Mouse (Mus musculus): ENCODE data around the gene Plrg1.

Plrg1 gene

DNA sequence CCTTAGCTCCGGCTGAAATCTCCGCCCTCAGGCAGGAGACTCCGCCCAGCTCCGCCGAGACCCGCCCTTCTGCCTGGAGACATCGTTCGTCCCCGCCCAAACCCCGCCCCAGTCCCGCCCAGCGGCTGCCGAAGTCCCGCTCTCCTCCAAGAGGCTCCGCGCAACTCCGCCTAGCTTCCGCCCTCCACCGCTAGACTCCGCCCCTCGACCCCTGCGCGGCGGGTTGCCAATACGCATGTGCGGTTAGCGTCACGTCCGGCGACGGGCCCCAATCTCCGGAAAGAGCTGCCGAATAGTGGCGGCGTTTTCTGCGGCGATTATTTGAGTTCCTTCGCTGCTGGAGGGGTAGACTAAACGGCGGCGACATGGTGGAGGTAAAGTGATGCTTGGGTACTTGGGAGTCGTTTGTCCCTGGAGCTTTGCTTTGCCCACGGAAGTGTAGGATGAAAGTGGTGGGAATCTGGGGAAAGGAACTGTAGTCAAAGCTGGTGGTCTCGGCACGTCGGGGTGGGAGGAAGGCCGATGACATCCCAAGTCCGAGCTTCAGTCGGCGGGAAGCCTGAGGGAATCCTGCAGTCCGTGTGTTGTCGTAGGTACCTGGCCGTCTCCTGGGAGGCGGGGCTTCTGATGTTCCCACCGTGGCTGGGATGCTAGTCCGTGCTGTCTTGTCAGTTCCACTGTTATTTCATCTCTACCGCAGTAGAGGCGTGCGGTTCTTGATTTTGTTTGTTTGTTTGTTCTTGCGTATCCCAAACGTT lies at the start of gene Plrg1:
Plrg1 (plus strand) TSS at position 242 of the 758 bp plus-strand sequence.
- DNase-seq (ENCODE audit: low spot score in 2 of 2): peak; percentile 98 to 99

DNA sequence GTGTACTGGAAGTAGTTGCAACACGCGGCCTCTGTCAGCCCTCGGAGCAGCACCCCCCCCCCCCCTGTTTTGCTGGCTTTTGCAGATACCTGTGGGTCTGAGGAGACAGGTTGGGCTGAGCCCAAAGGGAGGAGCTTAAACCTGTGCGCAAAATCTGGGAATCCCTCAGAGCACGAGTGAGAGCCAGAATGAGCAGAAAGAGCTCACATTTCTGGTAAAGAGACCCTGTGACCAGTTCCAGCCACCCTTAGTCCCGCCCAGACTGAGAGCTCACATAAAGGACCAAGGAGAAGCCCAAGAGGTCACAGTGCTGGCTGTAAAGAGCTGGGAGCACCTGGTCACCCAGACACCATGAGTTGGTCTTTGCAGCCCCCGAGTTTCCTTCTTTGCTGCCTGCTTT lies 47.8 kb upstream of the Plrg1 start, which contains the start of gene Fgg:
Fgg (plus strand) TSS at position 168 of the 400 bp plus-strand sequence.
- no peak for DNase-seq (ENCODE audit: low spot score in 2 of 2)

DNA sequence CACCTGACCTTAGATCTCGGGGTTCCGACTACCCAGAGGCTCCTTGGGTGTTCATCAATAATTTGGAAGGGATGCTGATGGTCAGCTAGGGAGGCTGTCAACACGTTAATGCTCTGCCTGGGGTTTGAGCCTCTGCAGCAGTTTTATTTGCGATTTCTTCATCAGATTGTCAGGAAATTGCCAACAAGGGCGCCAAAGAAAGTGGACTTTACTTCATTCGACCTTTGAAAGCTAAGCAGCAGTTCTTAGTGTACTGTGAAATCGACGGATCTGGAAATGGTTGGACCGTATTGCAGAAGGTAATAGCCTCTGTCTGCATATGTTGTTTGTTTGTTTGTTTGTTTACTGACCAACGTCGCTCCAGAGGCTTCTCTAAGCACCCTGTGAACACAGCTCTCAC lies 45.0 kb upstream of the Plrg1 start:
- no peak for DNase-seq (ENCODE audit: low spot score in 2 of 2)

DNA sequence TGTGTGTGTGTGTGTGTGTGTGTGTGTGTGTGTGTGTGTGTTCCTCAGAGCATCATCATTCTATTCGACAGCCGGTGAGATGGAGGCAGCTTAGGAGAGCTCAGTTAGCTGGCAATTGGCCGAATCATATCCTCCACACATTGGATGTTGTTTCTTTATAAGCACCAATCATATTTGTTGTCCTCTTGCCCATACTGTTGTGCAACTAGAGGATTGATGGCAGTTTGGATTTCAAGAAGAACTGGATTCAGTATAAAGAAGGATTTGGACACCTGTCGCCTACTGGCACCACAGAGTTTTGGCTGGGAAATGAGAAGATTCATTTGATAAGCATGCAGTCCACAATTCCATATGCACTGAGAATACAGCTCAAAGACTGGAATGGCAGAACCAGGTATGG lies 44.2 kb upstream of the Plrg1 start:
- DNase-seq (ENCODE audit: low spot score in 2 of 2): no peak

DNA sequence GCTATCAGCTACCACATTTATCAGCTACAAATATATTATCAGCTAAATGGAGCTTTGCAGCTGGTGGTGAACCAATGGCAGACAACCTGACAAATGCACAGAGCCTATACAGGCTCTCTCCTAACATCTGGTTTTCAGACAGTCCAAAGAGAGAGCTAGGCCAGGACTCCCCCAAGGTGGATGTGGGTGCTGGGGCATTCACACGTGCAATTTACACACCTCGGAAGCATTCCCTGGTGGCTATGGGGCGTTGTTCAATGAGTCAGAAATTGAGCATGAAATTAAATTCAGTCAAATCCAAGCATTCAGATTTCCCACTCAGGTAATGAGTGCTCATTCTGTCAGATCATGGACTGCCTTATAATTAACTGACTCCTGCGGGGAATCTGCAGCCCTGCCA lies 43.8 kb upstream of the Plrg1 start:
- DNase-seq (ENCODE audit: low spot score in 2 of 2): no peak

DNA sequence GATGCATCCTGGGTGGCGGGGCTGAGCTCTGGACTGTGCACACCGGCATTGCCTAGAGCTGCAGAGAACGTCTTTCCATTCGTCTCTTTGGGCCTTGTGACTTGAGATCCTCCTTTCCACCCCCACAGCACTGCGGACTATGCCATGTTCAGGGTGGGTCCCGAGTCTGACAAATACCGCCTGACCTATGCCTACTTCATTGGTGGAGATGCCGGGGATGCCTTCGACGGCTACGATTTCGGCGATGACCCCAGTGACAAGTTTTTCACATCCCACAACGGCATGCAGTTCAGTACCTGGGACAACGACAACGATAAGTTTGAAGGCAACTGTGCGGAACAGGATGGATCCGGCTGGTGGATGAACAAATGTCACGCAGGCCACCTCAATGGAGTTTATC lies 42.7 kb upstream of the Plrg1 start:
- DNase-seq (ENCODE audit: low spot score in 2 of 2): no peak

DNA sequence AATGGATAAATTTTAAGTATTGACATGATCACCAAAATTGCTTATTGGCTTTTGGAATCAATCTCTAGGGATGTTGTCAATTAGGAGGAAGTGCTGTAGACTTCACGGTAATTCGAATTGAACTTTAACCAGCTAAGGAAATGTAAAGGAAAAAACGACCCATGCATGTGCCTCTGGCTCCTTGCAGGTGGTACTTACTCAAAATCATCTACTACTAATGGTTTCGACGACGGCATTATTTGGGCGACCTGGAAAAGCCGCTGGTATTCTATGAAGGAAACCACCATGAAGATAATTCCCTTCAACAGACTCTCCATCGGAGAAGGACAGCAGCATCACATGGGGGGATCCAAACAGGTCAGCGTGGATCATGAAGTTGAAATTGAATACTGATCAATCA lies 41.4 kb upstream of the Plrg1 start:
- no peak for DNase-seq (ENCODE audit: low spot score in 2 of 2)

DNA sequence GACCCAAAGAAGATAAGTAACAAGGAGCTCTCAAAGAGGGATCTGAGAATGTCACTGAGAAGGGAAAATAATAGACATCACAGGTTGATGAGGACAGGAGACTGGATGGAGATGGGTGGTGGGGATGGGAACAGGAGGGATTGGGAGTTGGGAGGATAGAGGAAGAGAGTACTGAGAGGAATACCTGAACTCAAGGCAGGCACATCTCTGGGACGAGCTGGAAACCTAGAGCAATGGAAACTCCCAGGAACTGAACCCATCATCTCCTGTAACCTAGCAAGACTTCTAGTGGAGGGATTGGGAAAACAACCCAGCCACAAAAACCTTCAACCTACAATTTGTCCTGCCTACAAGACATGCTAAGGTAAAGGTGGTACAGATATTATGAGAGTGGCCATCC lies 39.1 kb upstream of the Plrg1 start:
- no peak for DNase-seq (ENCODE audit: low spot score in 2 of 2)

DNA sequence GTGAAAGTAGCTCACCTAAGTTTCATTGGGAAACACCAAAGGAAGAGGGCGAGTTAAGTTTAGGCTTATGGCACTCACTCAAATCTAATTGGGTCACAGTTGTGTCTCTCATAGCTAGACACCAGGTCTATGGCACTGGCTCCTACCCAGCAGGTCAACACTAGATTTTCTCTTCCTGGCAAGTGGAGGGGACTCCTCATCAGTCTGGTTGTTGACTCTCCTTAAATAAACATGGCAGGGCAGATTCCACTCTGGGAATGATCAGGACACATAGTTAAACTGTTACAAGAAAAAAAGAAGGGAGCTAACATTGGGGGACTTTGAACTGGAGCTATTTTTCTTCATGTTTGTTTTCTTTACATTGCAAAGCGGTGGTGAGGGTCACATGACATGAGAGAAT lies 34.9 kb upstream of the Plrg1 start:
- DNase-seq (ENCODE audit: low spot score in 2 of 2): no peak

DNA sequence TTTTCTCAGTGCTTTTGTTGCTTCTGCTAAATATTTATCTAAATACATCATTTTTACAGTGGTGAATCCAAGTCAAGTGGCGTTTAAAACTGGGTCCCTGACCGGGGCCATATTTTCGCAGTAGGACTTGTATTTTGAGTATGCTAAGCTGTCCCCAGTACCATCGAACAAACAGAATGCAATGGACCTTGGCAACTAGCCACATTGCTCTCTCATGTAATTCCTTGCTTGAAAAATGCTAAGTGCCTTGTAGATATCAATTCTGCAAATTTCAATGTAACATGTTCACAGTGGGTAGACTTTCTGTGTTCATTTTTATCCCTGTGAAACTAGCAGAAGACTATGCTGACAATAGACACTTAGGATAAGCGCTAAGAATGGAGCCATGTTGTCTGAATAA lies 34.1 kb upstream of the Plrg1 start:
- no peak for DNase-seq (ENCODE audit: low spot score in 2 of 2)

DNA sequence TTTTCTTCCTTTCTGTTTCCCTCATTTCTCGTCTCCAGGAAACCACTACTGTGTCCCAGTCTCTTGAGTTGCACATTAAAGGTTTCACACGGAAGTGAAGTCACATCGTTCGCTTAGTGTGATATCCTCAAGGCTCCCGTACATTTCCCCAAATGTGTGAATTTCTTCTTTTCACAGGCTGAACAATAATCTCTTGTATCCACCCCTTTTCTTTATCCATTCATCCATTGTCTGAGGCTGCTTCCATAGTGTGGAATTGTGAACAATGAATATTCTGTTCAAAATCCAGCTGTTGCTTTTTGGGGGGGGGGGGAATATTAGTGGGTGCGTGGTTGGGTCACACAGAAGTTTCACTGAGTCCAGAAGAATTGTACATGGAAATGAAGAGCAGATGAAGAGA lies 30.3 kb upstream of the Plrg1 start:
- no peak for DNase-seq (ENCODE audit: low spot score in 2 of 2)

DNA sequence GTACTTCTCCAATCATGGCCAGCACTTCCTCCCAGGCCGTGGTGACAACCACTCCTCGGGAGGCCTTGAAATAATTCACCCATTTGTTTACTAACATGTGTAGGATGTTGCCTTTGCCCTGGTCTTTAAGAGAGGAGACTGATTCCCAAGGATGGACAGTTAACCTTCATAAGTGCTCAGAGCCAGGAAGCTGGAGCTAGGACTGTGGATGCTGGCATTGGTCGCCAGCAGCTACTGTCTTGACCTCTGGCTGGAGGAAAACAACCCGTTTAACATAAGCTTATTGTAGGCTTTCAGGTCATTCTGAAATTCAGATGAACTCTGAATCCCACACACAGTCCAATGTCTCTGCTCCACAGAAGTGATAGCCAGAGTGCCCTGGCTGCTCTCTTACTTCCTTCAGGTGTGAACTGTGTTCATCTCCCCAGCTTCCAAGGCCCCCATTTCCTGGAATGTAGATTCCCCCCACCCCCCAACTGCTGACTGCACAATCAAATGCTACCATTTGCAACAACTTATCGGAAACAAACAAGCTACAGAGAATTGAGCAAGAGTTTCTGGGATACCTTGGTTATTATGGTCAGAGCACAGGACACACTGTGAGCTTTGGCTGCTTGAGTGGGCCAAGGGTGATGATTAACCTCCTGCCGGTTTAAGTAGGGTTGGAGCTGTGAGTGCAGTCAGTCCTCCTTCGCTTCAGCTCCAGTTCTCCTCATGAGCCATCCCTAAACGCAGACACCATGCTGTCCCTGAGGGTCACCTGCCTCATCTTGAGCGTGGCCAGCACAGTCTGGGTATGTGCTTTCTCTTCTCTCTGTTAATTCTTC lies 29.6 kb upstream of the Plrg1 start, which contains the start of gene Fga:
Fga (plus strand) TSS at position 602 of the 827 bp plus-strand sequence.
- no peak for DNase-seq (ENCODE audit: low spot score in 2 of 2)

DNA sequence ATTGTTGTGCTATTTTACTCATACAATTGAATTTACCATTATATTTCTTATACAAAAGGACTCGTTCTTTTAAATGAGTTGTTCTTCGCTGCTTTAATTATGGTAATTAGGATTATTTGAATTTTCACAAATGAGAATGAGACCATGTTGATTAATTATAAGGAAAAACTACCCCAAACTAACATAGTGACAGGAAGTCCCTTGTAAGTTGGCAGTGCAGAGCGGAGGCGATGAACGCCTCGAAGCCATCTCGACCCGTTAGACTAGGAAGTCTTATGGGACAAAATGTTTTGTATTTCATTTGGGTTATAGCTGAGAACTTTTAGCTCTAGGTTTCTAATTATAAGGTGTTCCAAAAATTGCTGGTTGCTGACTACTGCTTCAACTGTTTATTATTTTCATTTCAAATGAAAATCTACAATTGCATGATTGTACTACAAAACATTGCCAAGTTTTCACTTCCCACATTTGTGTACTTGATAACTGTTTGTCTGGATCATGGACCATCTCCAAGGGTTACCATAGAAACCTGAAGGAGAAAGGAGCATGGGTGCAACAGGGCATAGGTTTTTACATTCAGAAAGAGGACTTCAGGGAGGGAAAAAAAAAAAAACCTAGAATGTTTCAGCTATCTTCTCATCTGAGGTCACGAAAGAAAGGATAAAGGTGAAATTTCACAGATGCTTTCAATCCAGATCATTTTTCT lies 27.6 kb upstream of the Plrg1 start:
- DNase-seq (ENCODE audit: low spot score in 2 of 2): no peak

DNA sequence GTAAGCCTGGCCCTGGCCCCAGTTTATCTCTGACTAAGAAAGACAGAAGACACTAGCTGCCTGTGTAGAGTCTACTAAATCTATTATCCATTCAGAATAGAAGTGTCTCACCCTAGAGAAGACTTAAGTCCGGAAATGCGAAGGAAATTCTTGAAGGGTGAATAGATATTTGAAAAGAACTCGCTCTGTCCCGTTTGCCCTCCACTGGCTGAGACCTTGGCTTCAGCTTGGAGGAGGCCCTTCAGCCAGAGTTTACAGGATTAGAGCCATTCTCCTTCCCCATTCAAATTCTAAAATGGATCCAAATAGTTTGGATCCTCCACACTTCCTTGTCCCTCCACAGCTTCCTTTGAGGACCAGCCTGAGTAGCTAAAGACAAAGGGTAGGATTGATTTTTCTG lies 25.0 kb upstream of the Plrg1 start:
- no peak for DNase-seq (ENCODE audit: low spot score in 2 of 2)

DNA sequence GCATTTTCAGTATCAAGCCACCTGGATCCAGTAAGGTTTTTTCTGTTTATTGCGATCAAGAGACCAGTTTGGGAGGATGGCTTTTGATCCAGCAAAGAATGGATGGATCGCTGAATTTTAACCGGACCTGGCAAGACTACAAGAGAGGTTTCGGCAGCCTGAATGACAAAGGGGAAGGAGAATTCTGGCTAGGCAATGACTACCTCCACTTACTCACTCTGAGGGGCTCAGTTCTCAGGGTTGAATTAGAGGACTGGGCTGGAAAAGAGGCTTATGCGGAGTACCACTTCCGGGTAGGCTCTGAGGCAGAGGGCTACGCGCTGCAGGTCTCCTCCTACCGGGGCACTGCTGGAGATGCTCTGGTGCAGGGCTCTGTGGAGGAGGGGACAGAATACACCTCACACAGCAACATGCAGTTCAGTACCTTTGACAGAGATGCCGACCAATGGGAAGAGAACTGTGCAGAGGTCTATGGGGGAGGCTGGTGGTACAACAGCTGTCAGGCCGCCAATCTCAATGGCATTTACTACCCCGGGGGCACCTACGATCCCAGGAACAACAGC lies 22.5 kb upstream of the Plrg1 start:
- no peak for DNase-seq (ENCODE audit: low spot score in 2 of 2)

DNA sequence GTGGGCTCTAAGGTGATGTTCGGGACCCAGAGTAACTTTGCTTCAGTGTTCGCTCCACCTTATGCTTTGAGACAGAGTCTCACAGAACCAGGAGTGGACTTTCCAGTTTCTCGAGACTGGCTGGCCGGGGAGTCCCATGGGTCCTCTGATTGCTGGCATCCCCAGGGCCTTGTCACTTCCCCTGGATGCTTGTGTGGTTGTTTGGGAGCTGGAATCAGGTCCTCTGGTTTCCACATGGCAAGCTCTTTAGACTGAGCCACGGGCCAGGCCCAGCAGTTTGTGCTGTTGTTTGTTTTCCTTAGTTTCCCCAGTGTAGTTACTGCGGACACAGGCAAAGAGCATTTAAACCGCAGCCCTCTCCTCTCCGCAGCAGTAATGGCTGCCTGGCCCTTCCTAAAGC lies 21.5 kb upstream of the Plrg1 start:
- DNase-seq (ENCODE audit: low spot score in 2 of 2): no peak

DNA sequence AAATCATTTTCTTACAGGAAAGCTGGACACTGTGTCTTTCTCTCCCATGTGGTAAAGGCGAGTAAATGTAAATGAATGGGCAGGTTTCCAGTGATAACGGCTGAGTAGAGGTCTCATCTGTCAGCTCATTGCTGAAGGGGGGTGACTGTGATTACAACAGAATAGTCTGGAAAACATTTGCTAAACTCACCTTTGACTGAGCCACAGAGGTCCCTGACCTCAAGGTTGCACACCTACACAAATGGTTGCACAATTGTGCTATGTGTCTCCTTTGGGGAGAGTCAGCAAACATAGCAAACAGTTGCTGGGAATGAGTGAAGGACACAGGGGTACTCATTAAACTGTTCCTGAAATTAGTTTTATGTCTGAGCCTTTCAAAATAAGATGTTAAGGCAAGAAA lies 16.5 kb upstream of the Plrg1 start:
- DNase-seq (ENCODE audit: low spot score in 2 of 2): no peak

DNA sequence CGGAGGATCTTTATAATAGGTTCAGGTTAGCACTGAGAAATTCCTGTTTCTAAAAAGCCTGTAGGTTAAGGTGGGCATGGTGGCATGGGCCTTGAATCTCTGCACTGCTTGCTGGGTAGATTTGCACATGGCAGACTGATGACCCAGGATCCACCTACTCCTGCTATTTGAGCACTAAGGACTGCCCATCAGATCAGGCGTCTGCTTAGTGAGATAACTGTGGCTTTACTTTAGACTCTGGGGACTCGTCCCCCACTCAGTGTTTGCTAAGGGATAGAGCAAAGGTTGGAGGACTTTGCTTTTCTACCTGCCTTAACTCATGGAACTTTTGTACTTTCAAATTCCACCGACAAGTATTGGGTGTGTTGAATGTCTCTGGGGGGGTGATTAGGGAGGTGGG lies 15.7 kb upstream of the Plrg1 start:
- DNase-seq (ENCODE audit: low spot score in 2 of 2): no peak

DNA sequence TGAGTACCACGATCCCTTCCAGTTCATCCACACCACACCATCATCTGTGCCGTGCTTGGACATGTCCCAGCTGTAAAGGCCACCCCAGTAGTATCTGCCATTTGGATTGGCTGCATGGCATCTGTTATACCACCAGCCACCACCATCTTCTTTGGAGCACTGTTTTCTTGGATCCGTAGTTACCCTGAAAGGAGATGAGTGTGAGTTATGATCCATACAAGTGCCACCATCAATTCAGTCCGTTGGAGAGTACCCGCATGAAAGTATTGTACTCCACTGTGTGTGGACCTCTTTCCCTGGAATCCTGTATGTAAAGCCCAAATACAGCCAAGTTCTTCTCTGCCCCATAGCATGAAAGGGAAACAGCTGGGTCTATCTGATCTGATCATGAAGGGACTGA lies 12.9 kb upstream of the Plrg1 start:
- no peak for DNase-seq (ENCODE audit: low spot score in 2 of 2)

DNA sequence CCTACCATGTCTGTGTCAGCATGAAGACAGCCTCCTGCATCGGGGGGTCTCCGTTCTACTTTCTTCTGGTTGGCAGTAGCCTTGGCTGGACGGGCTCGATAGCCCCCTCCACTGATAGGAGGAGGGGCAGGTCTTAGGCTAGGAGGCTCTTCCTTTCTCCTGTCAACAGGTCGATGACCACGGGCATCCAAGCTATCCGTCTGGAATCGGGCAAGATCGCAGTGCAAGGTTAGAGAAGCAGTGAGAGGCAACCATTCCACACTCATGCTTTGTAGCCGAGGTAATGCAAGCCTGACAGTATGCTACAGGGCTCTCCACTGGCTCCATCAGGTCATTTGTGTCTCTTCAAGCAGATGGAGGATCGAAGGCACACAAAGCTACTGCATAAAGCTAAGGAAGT lies 8.7 kb upstream of the Plrg1 start:
- DNase-seq (ENCODE audit: low spot score in 2 of 2): no peak

DNA sequence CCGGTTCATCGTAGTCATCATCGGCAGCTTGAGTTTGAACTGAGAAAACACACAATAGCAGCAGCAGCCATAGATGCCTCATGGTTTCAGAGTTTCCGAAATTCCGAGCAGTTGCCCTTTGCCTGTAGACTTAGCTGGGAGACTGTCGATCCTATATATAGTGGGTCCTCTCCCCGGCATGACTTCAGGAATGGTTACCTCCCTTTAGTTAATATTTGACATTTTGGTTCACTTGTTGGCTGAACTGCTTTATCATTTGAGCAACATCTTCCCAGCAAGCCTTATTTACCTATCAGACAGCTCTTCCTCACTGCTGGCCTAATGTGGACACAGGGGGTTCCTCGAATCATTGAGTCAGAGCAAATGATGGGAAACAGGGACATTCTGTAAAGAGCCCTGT lies 5.6 kb upstream of the Plrg1 start, which contains the start of gene Fgb:
Fgb (minus strand) TSS at position 184 of the 400 bp plus-strand sequence.
- no peak for DNase-seq (ENCODE audit: low spot score in 2 of 2)

DNA sequence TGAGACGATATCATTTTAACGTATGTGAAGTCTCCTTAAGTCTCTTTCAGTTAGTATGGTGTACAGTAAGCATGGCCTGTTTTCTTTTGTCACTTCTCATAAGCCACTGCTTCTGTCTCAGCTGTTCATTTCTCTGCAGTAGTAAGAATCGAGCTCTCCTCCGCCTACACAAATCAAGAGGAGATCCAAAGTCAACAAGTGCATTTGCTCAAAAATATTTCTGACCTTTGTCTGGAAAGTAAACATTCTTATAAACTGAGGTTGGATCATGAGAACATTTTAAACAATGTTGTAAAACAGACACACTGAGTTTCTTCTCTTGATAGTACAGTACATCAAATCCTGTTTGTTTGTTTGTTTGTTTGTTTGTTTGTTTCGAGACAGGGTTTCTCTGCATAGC lies 4.7 kb upstream of the Plrg1 start:
- DNase-seq (ENCODE audit: low spot score in 2 of 2): no peak

Measured in cerebellum, postnatal 4 days (tissue).